Mouse (Mus musculus) regulatory T cell (primary cell): ENCODE data around the gene Tex14.

Experiments
- in situ Hi-C: fragments of 300-600 bp; cut with MboI, MseI; formaldehyde crosslinking; loops from one replicate; pipeline ENCODE4 v1.15.1; 2025; ENCODE audit warnings: high pct_unique_total_duplicates

Gene Tex14

DNA sequence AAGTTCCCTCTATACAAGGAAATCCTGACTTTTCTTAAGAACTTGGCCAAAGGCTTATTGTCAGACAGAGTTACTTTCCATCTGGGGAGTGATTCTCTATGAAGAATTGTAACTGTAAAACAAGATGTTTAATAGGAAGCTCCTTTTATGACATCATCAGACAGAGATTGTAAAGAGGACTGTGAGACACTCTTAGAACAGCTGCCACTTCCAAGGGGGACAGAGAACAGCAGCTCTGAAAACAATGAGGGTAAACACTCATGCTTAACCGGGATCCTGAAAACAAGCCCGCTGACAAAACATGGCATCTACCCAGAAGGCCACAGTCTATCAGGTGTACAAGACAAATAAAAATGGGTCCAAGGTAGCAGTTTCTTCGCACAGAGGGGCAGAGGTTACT lies 161.6 kb downstream of the Tex14 start, which contains the start of gene Gm11492:
Gene Gm11492, plus strand, starts transcription at position 153 of the 400 bp plus-strand sequence.
- in situ Hi-C loops, result loop anchor here (5.0 kb wide), 1 partner anchor 44 kb away; no protein-coding TSS in a partner anchor

GRCm38 (mm10) chr11:87568255-87568953 lies 163.5 kb downstream of the Tex14 start, which contains the start of gene Sept4:
TSS of gene Sept4 (plus strand) at chr11:87568903.
- in situ Hi-C loops, result loop anchor here (5.0 kb wide), 1 partner anchor 46 kb away; no protein-coding TSS in a partner anchor

GRCm38 (mm10) chr11:87570743-87571142 lies 165.9 kb downstream of the Tex14 start:
- in situ Hi-C loops, result no loop called here

DNA sequence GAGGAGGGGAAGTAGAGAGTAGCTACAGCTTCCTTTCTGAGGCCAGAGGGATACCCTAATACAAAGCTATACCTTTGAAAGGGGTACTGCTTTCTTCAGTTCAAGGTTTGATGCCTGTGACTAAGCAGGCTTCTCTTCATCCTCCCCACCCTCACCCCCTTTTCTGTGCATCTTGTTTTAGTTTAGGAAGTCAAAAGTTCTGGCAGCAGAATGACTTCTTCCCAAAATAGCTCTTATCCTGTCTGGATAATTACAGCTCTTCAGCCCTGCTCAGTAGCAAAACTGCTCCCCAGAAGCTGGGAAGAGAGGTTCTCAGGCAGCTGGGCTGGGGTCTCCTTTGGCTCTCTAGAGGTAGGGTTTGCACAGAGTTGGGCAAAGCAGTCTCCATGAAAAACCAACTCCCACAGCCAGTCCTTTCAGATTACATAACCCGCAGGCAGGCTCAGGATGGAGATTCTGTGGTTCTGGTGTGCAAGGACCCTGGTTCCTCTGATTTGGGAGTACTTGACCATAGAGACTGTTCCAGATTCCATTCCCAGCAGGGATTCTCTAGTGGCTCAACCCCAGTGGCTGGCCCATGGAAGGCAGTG lies 166.6 kb downstream of the Tex14 start:
- in situ Hi-C loops, result no loop called here

GRCm38 (mm10) chr11:87573751-87574150 lies 168.9 kb downstream of the Tex14 start:
- in situ Hi-C loops, result no loop called here

- in situ Hi-C loops, result no loop called here
Measured at GRCm38 (mm10) chr11:87574520-87575180, 169.8 kb downstream of the Tex14 start.

- in situ Hi-C loops, result no loop called here
Measured at GRCm38 (mm10) chr11:87577601-87578248, 172.9 kb downstream of the Tex14 start.

- in situ Hi-C loops, result no loop called here
Measured at GRCm38 (mm10) chr11:87578249-87578962, 173.5 kb downstream of the Tex14 start.

DNA sequence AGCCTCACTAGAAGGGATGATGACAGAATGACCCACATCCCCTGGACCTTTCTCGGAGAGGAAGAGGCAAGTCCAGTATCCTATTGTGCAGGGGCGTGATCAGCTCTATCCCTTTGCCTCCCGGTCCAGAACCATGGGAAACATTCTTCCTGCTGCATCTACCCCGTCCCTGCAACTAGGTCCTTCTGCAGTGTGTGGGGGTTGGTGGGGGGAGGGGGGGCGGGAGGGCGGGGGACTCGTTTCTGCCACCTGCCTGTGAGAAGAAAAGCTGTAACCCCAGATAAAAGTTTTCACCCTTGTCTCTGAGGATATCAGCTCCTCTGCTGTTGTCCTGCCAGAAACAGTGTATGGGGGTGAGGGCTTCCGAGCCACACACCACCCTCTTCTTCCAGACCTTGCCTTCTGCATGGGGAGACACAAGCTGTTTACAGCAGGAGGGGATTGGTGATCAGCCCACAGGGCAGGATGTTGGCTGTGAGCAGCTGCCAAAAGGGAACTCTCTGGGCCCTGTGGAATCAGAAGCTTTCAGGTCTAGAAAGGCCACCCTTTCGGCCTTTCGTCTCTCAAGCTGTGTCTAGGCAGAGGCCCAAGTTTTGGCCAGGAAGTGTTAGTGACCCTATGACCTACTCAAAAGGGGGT lies 174.2 kb downstream of the Tex14 start:
- in situ Hi-C loops, result no loop called here

DNA sequence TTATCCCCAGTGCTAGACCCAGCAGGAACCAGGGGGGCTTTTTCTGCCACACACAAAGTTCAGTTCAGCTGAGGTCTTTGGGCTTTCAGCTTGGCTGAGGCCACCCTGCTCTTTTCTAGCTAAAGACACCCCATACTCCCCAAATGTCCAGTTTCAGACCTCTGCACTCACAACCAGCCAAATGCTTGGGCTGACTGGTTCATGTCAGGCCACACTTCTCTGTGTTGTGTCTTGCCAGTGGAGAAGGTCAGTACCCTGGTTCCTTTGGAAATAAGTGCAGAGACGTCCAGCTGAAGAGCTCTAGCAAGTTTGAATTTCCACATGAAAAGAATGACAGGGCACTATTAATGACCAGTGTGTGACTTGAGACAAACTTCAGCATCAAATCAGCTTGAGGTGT lies 174.8 kb downstream of the Tex14 start:
- in situ Hi-C loops, result no loop called here

- in situ Hi-C loops, result no loop called here
Measured at GRCm38 (mm10) chr11:87580543-87581085, 175.7 kb downstream of the Tex14 start.

- in situ Hi-C loops, result no loop called here
Measured at GRCm38 (mm10) chr11:87581161-87581865, 176.4 kb downstream of the Tex14 start.

DNA sequence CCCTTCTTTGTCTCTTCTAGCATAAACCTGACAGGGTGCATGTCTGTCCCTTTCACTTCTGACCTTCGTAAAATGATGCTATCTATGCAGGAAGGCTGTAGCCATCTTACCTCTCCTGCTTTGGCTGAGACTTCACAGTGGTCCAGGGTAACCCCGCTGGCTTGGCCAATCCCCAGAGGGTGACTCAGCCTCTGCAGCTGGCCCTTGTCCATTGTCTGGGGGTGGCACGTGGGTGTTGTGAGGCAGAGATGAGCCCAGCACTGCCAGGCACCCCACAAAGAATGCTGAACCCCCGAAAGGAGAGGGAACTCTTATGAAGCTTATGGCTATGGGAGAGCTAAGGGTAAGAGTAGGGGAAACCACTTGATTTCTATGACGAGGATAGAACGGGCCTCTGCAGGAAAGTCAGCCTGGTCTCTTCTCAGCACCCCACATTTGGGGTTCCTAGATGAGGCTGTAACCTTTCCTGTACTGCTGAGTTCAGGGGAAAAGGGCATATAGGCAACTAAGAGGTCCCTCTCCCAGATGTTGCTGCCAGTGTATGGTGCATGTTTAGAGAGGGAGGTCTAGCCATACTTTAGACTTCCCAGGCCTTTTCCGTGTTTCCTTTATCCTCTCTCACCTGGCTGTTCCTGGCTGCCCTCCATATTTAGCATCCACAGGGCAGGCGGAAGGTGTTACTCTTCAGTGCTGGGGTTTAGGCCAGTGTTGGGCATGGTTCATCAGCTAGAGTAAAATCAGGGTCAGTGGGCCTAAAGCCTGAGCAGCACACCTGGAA lies 177.3 kb downstream of the Tex14 start:
- in situ Hi-C loops, result no loop called here

DNA sequence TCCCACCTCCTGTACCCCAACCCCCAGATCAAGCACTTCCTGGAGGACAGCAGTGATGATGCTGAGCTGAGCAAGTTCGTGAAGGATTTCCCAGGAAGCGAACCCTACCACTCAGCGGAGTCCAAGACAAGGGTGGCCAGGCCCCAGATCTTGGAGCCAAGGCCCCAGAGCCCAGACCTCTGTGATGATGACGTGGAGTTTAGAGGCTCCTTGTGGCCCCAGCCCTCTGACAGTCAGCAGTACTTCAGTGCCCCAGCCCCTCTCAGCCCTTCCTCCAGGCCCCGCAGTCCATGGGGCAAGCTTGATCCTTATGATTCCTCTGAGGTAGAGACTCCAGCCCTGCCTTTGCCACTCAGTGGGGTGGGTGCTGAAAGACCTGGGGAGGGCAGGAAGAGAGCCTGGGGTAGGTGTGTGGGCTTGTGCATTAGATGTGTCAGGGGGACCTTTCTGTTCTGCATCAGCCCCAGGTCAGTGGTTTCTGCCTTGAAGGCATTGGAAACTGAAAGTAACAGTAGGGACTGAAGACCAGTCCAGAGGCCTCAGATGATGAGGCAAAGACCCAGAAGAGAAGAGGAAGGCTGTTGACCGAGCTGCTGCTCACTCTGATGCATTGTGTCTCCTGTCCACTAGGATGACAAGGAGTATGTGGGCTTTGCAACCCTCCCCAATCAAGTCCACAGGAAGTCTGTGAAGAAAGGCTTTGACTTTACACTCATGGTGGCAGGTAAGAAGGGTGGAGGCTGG lies 178.6 kb downstream of the Tex14 start:
- in situ Hi-C loops, result no loop called here

DNA sequence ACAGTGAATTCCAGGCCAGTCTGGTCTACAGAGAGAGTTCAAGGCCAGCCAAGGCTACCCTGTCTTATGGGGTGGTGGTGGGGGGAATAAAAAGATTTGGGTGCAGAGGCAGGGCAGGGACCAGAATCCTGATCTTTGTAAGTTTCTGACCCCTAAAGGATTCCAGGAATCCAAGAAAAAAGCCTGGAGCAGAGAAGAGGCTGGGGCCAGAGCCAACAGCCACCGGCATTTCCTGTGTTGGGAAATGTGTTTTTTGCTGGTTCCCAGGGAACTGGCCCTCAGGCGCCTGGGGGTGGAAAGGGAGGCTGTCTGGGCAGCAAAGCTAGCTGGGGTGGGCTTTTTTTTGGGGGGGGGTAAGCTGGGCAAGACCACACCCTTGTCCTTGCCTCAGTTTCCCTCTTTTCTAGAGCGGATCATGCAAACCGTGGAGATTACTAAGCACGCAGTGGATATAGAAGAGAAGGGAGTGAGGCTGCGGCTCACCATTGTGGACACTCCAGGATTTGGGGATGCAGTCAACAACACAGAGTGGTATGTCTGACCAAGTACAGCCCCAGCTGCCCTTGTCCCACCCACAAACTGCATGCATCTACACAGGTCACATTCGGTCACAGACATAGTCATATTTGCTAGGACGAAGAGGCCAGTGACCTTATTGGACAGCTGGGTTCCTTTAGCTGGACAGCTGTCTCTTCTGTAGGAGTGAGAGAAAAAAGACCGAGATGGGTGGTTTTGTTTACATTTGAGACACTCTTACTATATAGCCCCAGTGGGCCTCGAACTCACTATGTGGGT lies 180.0 kb downstream of the Tex14 start:
- in situ Hi-C loops, result no loop called here

DNA sequence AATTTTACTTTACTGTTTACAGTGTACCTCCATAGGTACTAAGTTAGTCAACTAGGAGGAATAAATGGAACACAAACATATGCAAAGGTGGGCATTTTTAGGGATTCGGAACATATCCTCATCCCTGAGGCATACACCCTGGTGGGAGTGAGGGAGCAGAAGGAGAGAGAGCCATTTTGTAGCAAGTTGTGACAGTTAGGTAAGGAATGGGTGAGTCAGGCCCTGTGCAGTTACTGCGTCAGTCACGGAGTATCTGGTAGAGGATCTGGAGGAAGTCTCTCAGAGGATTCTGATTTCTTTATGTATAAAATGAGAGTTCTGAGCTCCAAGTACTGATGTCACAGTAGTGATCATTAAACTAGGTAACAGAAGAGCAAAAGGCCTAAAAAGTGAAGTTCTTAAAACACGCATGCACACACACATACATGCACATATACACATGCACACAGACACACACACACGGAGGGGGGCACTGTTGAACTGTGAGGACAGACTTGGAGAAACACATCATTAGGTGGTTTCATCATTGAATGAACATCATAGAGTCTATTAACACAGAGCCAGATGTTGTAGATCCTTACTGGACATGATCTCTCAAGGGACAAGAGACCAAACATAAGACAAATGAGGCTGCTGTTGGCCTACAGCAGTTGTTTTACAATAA lies 182.5 kb downstream of the Tex14 start:
- in situ Hi-C loops, result no loop called here

DNA sequence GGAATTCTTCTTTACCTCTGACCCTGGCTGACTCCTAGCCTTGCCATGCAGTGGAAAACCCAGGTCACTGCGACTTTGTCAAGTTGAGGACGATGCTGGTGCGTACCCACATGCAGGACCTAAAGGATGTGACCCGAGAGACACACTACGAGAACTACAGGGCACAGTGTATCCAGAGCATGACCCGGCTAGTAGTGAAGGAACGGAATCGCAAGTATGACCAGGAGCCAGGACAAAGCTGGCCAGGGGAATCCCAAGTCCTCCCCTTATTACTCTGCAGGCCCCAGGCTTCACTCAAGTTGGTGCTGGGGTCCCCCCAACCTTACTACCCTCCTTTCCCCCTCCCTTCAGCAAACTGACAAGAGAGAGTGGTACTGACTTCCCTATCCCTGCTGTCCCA lies 184.7 kb downstream of the Tex14 start:
- in situ Hi-C loops, result no loop called here
